Mouse (Mus musculus): ENCODE measurements around the gene Pawr. TPM values are rescaled to one million over a fixed set of nuclear protein-coding genes. Genes with fewer than 3 reads are reported as not detected.
"Not testable (repeated sequence)": the region's sequence is repeated elsewhere in the genome, so short reads cannot be mapped to it uniquely, and the experiment has no call there.

Pawr gene
- total RNA-seq, 2 experiments from 2014 or later = 2.2 to 2.5 TPM

GRCm38 (mm10) chr10:108409529-108409928 lies 77.6 kb downstream of the Pawr start:
- intact Hi-C loops (cut with DNase I) = no loop called here
- DNase-seq (ENCODE audit: low spot score in 2 of 2) = no peak

GRCm38 (mm10) chr10:108414936-108415635 lies 83.2 kb downstream of the Pawr start:
- DNase-seq (ENCODE audit: low spot score in 2 of 2) = no peak
- intact Hi-C loops (cut with DNase I) = no loop called here

GRCm38 (mm10) chr10:108417448-108417847 lies 85.5 kb downstream of the Pawr start:
- DNase-seq (ENCODE audit: low spot score in 2 of 2) = no peak
- intact Hi-C loops (cut with DNase I) = no loop called here

- no peak for DNase-seq (ENCODE audit: low spot score in 2 of 2)
- intact Hi-C loops (cut with DNase I) = no loop called here
Observed at GRCm38 (mm10) chr10:108430553-108430952, 98.6 kb downstream of the Pawr start.

GRCm38 (mm10) chr10:108432194-108432593 lies 100.3 kb downstream of the Pawr start:
- DNase-seq (ENCODE audit: low spot score in 2 of 2) = no peak
- intact Hi-C loops (cut with DNase I) = no loop called here

GRCm38 (mm10) chr10:108433976-108434375 lies 102.1 kb downstream of the Pawr start:
- intact Hi-C loops (cut with DNase I) = no loop called here
- DNase-seq (ENCODE audit: low spot score in 2 of 2) = no peak

GRCm38 (mm10) chr10:108435616-108436015 lies 103.7 kb downstream of the Pawr start:
- intact Hi-C loops (cut with DNase I) = loop anchor here (1.0 to 5.0 kb wide), 2 partner anchors 135 to 578 kb away; no protein-coding TSS in a partner anchor
- DNase-seq (ENCODE audit: low spot score in 2 of 2) = peak in 1 of 2 experiments; percentile 53

- no peak for DNase-seq (ENCODE audit: low spot score in 2 of 2)
- intact Hi-C loops (cut with DNase I) = loop anchor here (1.0 to 5.0 kb wide), 2 partner anchors 136 to 579 kb away; no protein-coding TSS in a partner anchor
Observed at GRCm38 (mm10) chr10:108436365-108436764, 104.4 kb downstream of the Pawr start.

- intact Hi-C loops (cut with DNase I); DNase-seq (ENCODE audit: low spot score in 2 of 2): not testable (repeated sequence)
Observed at GRCm38 (mm10) chr10:108440251-108440650, 108.3 kb downstream of the Pawr start.

- no peak for DNase-seq (ENCODE audit: low spot score in 2 of 2)
- intact Hi-C loops (cut with DNase I) = no loop called here
Observed at GRCm38 (mm10) chr10:108443931-108444876, 112.3 kb downstream of the Pawr start.

- DNase-seq (ENCODE audit: low spot score in 2 of 2) = no peak
- intact Hi-C loops (cut with DNase I) = no loop called here
Observed at GRCm38 (mm10) chr10:108445123-108445522, 113.2 kb downstream of the Pawr start.

- no peak for DNase-seq (ENCODE audit: low spot score in 2 of 2)
- intact Hi-C loops (cut with DNase I) = no loop called here
Observed at GRCm38 (mm10) chr10:108445606-108446005, 113.7 kb downstream of the Pawr start.

GRCm38 (mm10) chr10:108446041-108446931 lies 114.4 kb downstream of the Pawr start:
- peak; percentile 43 to 60 for DNase-seq (ENCODE audit: low spot score in 2 of 2)
- intact Hi-C loops (cut with DNase I) = no loop called here

- no peak for DNase-seq (ENCODE audit: low spot score in 2 of 2)
- intact Hi-C loops (cut with DNase I) = no loop called here
Observed at GRCm38 (mm10) chr10:108447211-108447610, 115.3 kb downstream of the Pawr start.

- intact Hi-C loops (cut with DNase I) = no loop called here
- DNase-seq (ENCODE audit: low spot score in 2 of 2) = no peak
Observed at GRCm38 (mm10) chr10:108448421-108448820, 116.5 kb downstream of the Pawr start.

GRCm38 (mm10) chr10:108450401-108450800 lies 118.5 kb downstream of the Pawr start:
- DNase-seq (ENCODE audit: low spot score in 2 of 2) = no peak
- intact Hi-C loops (cut with DNase I) = loop anchor here (10.0 kb wide), 1 partner anchor 554 kb away; no protein-coding TSS in a partner anchor

- intact Hi-C loops (cut with DNase I) = loop anchor here (10.0 kb wide), 1 partner anchor 553 kb away; no protein-coding TSS in a partner anchor
Observed at GRCm38 (mm10) chr10:108451516-108451915, 119.6 kb downstream of the Pawr start.

GRCm38 (mm10) chr10:108452421-108452820 lies 120.5 kb downstream of the Pawr start:
- intact Hi-C loops (cut with DNase I) = loop anchor here (10.0 kb wide), 1 partner anchor 552 kb away; no protein-coding TSS in a partner anchor
- DNase-seq (ENCODE audit: low spot score in 2 of 2) = no peak

More at GRCm38 (mm10) chr10:108451516-108451915, 119.6 kb downstream of the Pawr start:
- peak in 1 of 2 experiments; percentile 45 for DNase-seq (ENCODE audit: low spot score in 2 of 2)

GRCm38 (mm10) chr10:108453561-108453960 lies 121.6 kb downstream of the Pawr start:
- no peak for DNase-seq (ENCODE audit: low spot score in 2 of 2)
- intact Hi-C loops (cut with DNase I) = loop anchor here (10.0 kb wide), 1 partner anchor 551 kb away; no protein-coding TSS in a partner anchor

Measured in left cerebral cortex, postnatal 25 days (tissue).